Mouse (Mus musculus) cortical plate, adult 2 months (tissue): ENCODE data around the gene St5. TPM values are rescaled to one million over a fixed set of nuclear protein-coding genes. Genes with fewer than 3 reads are reported as not detected.

Source experiments
- H3K27ac ChIP-seq: fragments of 200-500 bp; 2 replicates; pipeline ENCODE4 v1.5.1; 2012; ENCODE audit warnings: low read length, control low read depth, inconsistent platforms; ENCODE audit not compliant: insufficient read depth
- H3K4me1 ChIP-seq: fragments of 200-500 bp; 2 replicates; pipeline ENCODE4 v1.6.1; 2011; ENCODE audit warnings: low read length; ENCODE audit not compliant: control insufficient read depth, insufficient read depth
- H3K4me3 ChIP-seq: fragments of 200-500 bp; 2 replicates; pipeline ENCODE4 v1.5.1; 2011; ENCODE audit warnings: mild to moderate bottlenecking, low read length, control low read depth; ENCODE audit not compliant: insufficient read depth
- CTCF ChIP-seq: fragments of 200-500 bp; IDR thresholded peaks from 2 replicates; pipeline ENCODE4 v1.5.1; 2011; ENCODE audit warnings: mild to moderate bottlenecking, control low read depth, low read length; ENCODE audit not compliant: insufficient read depth; ENCODE audit errors: extremely low read depth
- POLR2A ChIP-seq: fragments of 200-500 bp; IDR thresholded peaks from 2 replicates; pipeline ENCODE4 v1.6.1; 2011; ENCODE audit warnings: mild to moderate bottlenecking, low read length, control low read depth; ENCODE audit not compliant: insufficient read depth; ENCODE audit errors: extremely low read depth
- polyA plus RNA-seq: library from polyadenylated mRNA; depleted of rRNA; stranded (reverse); fragments of >200 nt; gene quantifications from 2 replicates; pipeline ENCODE4 v1.2.3, GENCODE M21; 2012

The St5 gene
- polyA plus RNA-seq, 1 experiment, result 18.3 TPM

- TF ChIP-seq CTCF (no peak), POLR2A (no peak)
- H3K27ac ChIP-seq, result no peak within 1 kb of the TSS
- peaks cover 1% of the 10 kb centered on the region; the same call in 1 of the 2 replicates for H3K4me1 ChIP-seq
- no peak within 1 kb of the TSS for H3K4me3 ChIP-seq
Measured at GRCm38 (mm10) chr7:109731626-109732025, 28.2 kb upstream of the St5 start, which contains the start of gene Ascl3. Gene Ascl3 (minus strand): TSS chr7:109731726.

GRCm38 (mm10) chr7:109723697-109724096 is 20.3 kb upstream of the St5 start, which contains the start of gene BC051019:
Gene BC051019 (minus strand): TSS chr7:109723850.
- H3K27ac ChIP-seq, result no peak within 1 kb of the TSS
- TF ChIP-seq POLR2A (no peak), CTCF (no peak)
- H3K4me1 ChIP-seq, result no peaks in the 10 kb centered on the region
- no peak within 1 kb of the TSS for H3K4me3 ChIP-seq

- Histone ChIP-seq H3K4me3 (no peak overlapping the region), H3K4me1 (no peaks in the 10 kb centered on the region), H3K27ac (no peak overlapping the region)
- TF ChIP-seq CTCF, result no peak
- no peak for TF ChIP-seq POLR2A
Measured at GRCm38 (mm10) chr7:109723114-109723513, 19.7 kb upstream of the St5 start.

GRCm38 (mm10) chr7:109722618-109723017 is 19.2 kb upstream of the St5 start:
- no peaks in the 10 kb centered on the region for H3K4me1 ChIP-seq
- TF ChIP-seq CTCF (no peak), POLR2A (no peak)
- H3K4me3 ChIP-seq, result no peak overlapping the region
- no peak overlapping the region for H3K27ac ChIP-seq

- TF ChIP-seq POLR2A, result no peak
- TF ChIP-seq CTCF, result peak; percentile 56; the same call in 1 of the 2 replicates
- no peak overlapping the region for H3K4me3 ChIP-seq
- H3K4me1 ChIP-seq, result no peaks in the 10 kb centered on the region
- no peak overlapping the region for H3K27ac ChIP-seq
Measured at GRCm38 (mm10) chr7:109719286-109719685, 15.9 kb upstream of the St5 start.

GRCm38 (mm10) chr7:109713434-109713982 is 10.1 kb upstream of the St5 start:
- Histone ChIP-seq H3K4me3 (no peak overlapping the region), H3K27ac (no peak overlapping the region), H3K4me1 (no peaks in the 10 kb centered on the region)
- no peak for TF ChIP-seq POLR2A
- TF ChIP-seq CTCF, result no peak

GRCm38 (mm10) chr7:109712198-109712597 is 8.8 kb upstream of the St5 start:
- Histone ChIP-seq H3K4me3 (no peak overlapping the region), H3K27ac (no peak overlapping the region), H3K4me1 (peaks cover 4% of the 10 kb centered on the region; the same call in 1 of the 2 replicates)
- TF ChIP-seq POLR2A, result no peak
- TF ChIP-seq CTCF, result no peak

- H3K4me3 ChIP-seq, result no peak overlapping the region
- H3K4me1 ChIP-seq, result peaks cover 4% of the 10 kb centered on the region; the same call in 1 of the 2 replicates
- no peak overlapping the region for H3K27ac ChIP-seq
- TF ChIP-seq POLR2A, result no peak
- TF ChIP-seq CTCF, result no peak
Measured at GRCm38 (mm10) chr7:109710069-109710468, 6.7 kb upstream of the St5 start.

GRCm38 (mm10) chr7:109708961-109709382 is 5.6 kb upstream of the St5 start:
- H3K4me3 ChIP-seq, result no peak overlapping the region
- H3K27ac ChIP-seq, result 0 out of 2 replicates have a peak overlapping the region, but pooled peaks have one; percentile 53
- H3K4me1 ChIP-seq, result peaks cover 4% of the 10 kb centered on the region; the same call in 1 of the 2 replicates
- TF ChIP-seq CTCF (no peak), POLR2A (no peak)
